Mouse (Mus musculus) brain, adult 2 months (tissue): Measurements from ENCODE around the gene 2010300C02Rik.

ENCODE experiments used
- DNase-seq: peaks from one replicate; pipeline ENCODE4 v3.0.0; 2011; ENCODE audit warnings: low read depth, low spot score

The 2010300C02Rik gene

GRCm38 (mm10) chr1:37719761-37720640 lies at the start of gene 2010300C02Rik:
Gene 2010300C02Rik, minus strand, starts transcription at chr1:37720085.
- DNase-seq = peak; percentile 89

GRCm38 (mm10) chr1:37759407-37759806 lies 39.5 kb upstream of the 2010300C02Rik start:
- DNase-seq = peak; percentile 34

DNA sequence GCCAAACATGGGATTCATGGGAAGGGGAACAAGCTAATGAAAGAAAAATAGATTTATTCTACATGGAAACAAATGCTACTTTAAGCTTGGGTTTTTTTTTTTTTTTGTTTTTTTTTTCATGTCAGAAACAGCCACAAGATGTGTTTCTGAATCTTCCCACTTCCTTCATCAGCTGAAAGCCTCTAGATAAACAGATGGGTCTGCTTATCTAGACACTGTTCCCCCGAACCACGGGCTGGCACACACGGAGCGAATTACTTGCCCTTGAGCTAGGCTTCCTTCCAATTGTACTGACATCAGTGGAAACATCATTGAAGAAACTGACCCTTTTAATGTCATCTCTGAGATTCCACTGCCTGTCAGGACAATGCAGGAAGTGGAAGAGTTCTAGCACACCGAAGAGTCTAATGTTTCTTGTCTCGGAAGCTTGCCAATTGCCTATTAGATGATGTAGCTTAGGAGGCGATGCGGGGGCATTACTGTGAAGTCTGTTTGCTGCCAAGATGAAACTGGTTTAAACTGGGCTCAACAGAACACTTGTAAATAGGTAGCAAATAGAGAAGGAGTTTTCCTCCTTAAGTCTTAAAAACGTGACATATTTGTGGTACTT lies 24.9 kb upstream of the 2010300C02Rik start:
- DNase-seq = peak; percentile 72

- DNase-seq = peak; percentile 26
Observed at GRCm38 (mm10) chr1:37742602-37743270, 22.9 kb upstream of the 2010300C02Rik start.

- no peak for DNase-seq
Observed at GRCm38 (mm10) chr1:37742126-37742525, 22.2 kb upstream of the 2010300C02Rik start.

GRCm38 (mm10) chr1:37740161-37740802 lies 20.4 kb upstream of the 2010300C02Rik start:
- DNase-seq = no peak

DNA sequence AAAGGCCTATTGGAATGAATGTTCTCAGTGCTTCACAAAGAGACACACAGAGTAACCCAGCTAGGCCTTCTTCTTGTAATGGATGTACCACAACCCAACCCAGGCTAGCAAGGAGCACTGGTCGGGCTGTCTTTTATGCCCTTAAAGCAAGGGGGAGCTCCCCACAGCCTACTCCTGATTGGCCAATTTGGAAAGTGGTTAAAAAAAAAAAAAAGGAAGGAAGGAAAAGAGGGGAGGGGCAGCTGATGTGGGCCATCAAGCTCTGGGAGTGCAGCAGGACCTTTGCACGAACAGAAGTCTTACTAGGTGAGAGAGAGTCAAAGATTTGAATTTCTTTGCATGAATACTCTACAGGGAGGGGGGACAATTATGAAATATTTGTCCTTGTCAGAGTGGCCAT lies 19.0 kb upstream of the 2010300C02Rik start:
- DNase-seq = no peak

DNA sequence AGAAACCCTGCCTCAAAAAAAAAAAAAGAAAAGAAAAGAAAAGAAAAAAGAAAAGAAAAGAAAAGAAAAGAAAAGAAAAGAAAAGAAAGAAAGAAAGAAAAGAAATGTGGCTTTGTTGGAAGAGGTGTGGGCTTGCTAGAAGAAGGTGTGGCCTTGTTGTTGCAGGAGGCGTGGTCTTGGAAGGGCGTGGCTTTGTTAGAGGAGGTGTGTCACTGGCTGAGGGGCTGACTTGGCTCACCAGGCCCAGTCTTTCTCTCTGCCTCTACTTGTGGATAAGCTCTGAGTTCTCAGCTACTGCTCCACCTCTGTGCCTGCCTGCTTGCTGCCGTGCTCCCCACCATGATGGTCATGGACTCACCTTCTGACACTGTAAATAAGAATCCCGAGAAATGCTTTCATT lies 17.2 kb upstream of the 2010300C02Rik start:
- no peak for DNase-seq

GRCm38 (mm10) chr1:37735932-37736331 lies 16.0 kb upstream of the 2010300C02Rik start:
- DNase-seq = no peak

DNA sequence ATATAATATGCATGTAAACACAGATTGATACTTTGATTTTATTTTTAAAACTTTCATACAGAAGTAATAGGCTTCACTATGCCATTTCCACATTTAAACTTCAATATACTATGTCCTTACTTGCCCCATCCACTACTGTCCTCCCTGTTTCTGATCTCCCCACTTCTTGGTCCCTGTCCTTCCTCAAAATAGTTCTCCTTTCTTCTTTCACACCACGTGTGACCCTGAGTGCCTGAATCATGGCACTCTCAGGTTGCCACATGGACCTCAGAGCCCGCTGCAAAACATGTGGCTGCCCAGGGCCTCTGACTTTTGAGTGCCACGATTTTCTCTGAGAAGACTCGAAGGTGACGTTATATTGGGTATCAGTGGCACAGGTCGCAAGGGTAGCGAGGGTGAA lies 15.0 kb upstream of the 2010300C02Rik start:
- no peak for DNase-seq

DNA sequence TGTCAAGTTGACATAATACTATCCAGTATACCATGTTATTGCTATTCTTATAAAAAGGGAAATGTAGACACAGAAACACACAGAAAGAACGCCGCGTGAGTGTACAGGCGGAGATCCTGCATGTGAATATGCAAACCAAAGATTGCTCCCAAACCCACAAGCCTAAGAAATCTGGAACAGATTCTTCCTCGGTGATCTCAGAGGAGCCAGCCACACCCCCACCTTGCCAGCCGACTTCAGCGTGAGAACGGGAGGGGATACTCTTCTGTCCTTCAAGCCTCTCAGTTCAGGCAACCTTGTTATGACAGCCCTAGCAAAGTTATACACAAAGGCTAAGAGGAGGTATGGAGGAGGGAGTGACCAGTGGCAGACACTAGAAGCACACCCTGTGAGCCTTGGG lies 9.5 kb upstream of the 2010300C02Rik start:
- DNase-seq = peak; percentile 53

DNA sequence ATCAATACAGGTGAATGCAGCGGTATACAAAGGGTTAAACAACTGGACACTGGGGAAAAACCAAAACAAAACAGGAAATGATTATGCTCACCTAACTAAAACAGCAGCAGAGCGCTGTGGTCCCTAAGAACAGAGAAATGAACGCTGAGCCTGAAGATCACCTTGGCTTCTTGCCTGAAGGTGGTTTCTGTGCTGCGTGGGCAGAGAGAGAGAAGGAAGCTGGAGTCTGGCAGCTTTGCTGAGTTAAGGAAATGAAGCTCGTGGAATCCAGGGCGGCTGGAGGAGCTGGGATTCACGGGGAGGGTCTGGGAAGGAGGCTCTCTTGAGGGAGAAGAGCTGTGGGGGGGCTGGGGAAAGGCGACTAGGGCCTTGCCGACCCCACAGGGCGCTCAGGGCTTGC lies 8.2 kb upstream of the 2010300C02Rik start:
- peak; percentile 89 for DNase-seq

DNA sequence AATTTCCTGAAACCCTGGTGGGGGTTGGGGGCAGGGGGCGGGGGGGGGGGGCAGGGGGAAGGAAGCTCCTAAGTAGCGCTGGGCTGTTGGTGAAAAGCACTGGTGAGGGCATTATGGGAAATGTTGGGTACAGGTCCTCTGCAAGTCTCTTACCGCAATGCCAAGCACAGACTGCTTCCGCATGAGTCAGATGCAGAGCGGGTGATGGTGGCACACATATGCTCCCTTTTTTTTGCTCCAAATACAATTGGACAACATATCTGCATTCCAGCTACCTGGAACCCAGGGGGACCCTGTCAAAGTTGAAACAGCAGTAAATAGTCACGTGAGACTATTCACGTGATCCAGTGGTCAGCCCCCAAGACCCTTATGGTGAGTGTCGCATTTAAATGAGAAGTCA lies 7.3 kb upstream of the 2010300C02Rik start:
- DNase-seq = peak; percentile 83

DNA sequence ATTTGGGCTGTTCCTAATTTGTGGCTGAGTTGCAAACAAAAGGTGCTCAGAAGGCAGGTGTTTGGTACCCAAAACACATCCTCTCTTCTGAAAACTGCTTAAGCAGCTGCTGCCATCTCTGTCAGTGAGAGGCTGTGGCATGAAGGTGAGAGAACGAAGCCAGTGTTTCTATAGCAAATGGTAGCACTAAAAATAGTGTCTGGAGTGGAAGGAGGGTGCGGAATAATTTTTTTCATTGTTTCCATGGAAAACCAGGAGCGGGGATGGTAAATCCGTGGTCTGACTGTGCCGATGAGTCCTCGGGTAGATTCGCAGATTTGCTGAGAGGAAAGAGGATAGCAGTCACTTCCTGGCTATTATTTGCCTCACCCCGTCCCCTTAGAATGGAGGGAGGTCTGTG lies 6.5 kb upstream of the 2010300C02Rik start:
- peak; percentile 85 for DNase-seq

- DNase-seq = peak; percentile 95
Observed at GRCm38 (mm10) chr1:37725880-37726279, 6.0 kb upstream of the 2010300C02Rik start.

- peak; percentile 84 for DNase-seq
Observed at GRCm38 (mm10) chr1:37721092-37721491, 1.2 kb upstream of the 2010300C02Rik start.

DNA sequence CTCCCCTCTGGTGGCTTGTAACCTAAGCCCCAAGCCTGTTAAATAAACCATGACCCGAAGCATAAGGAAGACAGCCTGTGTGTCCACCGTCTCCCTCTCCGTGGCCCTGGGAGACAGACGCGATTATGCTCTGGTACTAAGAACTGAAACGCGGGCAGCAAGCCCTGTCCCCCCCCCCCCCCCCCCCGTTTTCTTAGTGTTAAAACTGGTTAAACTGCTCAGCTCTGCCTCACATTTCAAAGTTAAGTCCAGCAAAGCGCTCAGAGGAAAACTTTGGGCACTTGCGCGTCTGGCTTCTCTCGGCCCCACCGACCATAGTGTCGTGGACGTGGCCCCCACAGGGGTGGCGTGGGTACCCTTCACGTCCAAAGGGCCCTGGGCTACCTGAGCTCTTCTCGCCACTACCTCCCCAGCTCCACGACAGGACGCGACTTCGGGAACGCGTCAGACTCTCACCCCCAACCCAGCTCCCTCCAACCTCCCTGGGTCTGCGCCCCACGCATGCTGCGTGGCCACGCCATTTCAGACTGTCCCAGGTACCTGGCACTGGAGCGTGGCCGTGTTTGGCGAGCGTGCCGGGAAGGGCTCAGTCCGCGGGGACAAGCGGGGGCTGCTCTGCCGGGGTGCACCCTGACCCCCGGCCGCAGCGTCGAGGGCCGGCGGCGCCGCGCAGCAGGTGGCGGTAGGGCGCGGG lies 708 bp downstream of the 2010300C02Rik start:
- DNase-seq = peak; percentile 32

DNA sequence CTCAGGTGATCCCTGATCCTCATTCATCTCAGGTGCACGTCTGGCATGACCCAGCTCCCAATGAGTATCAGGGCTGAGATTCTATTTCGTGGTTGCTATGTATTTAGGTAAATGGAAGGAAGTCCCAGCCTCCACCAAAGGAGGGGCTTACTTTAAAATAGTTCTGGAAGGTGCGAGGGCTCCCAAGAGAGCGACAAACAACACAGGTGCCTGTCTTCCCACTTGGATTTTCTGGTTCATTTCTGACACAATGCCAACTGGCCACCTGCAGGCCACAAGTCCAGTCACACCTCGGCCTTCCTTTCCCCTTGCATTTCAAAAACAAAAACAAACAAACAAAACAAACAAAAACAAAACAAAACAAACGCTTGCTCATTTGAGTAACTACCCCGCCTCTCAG lies 1.4 kb downstream of the 2010300C02Rik start:
- peak; percentile 66 for DNase-seq

DNA sequence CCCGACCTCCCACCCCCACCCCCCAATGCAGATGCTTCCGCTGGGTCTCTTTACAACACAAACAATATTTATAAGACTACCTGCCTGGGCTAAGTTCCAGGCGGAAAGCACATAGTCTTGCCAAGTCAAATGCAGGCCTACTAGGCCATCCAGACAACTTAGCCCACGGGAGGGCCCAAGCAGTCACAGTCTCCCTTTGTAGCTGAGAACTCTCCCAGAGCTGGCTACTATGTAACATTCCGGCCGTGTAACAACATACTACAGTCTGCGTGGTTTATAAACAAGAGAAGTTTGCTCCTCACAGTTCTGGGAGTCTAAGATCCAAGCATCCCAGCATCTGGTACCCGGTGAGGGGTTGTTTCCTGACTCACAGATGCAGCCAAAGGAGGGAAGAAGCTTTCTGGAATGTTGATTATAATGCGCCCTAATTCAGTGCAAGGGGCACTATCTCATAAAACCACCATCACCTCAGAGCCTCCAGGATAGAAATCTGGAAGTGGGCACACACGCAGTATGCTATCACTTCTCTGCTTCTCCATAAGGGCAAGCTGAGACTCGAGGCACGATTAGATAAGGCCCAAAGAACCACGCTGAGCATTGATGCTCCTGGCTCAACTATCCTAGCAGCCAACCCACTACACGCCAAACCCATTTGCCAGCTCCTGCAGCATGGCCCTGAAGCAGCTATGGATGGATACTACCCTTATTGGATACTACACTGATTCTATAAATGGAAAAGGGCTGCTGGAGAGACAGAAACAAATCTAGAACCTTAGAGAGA lies 2.3 kb downstream of the 2010300C02Rik start:
- peak; percentile 55 for DNase-seq

DNA sequence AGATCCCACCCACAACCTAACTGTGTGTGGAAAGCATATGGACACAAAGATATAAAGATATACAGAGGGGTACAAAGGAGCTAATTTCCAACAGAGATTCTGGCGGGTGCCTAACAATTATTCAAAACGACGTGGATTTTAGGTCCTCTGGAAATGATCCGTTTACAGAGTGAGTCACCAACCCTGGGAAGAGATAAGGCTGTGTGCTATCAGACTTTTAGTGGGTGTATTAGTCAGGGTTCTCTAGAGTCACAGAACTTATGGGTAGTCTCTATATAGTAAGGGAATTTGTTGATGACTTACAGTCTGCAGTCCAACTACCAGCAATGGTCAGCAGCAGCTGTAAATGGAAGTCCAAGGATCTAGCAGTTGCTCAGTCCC lies 7.5 kb downstream of the 2010300C02Rik start:
- peak; percentile 35 for DNase-seq
